Mouse (Mus musculus) frontal cortex, postnatal 10 days (tissue): ENCODE measurements around the gene Mustn1.

Source experiments
- DNase-seq, 2 experiments: peaks; one replicate each; pipeline ENCODE4 v3.0.0; 2022; ENCODE audit warnings: low spot score in 2 of 2, mixed read lengths in 1 of 2

The Mustn1 gene

DNA sequence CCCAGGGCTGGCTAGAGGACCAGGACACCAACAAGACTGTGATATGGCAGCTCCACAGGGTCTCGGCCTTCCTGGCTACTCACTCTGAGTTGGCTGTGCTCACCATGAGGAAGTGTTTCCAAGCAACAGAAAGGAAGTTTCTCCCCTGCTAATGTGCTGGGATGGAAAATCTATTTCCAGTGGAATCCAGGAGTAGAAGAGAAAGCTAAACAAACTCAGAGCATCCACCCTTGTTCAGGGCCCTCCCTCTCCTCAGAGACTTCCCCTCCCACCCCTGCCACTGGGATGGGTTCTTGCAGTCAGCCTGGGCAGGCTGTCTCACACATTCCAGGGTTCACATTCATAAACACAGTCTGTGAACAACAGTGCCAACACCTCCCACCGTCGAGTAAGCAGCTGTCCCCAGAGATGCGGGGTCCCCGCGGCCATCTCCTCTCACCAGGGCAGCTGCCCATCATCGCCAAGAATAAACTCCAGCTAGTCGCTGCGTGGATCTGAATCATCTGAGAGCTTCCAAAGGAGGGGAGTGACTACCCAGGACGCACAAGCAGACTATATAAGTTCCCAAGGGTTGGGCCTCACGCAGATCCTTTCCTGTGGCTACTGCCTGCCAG, at the start of gene Mustn1:
Mustn1 (plus strand) TSS at position 243 of the 614 bp plus-strand sequence.
- DNase-seq = peak in 1 of 2 experiments; percentile 61

- no peak for DNase-seq
Measured at GRCm38 (mm10) chr14:30837416-30837996, 41.5 kb upstream of the Mustn1 start.

- no peak for DNase-seq
Measured at GRCm38 (mm10) chr14:30843701-30844100, 35.3 kb upstream of the Mustn1 start.

DNA sequence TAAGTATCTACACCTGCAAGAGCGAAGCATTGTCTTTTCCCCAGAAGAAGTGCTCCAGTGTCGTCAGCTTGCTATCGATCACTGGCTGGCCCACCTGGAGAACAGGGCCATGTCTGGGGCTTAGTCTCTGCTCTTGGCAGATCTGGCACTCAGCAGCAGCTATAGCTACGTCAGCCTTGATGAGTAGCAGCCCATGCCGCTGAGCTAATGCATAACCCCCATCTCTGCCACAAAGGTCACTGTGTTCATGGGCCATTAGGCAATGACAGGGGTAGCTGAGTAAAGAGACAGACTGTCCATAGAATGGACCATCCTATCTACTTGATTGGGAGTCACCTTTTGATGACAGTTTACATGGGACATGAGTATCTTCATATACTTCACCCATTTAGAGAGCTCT, 28.5 kb upstream of the Mustn1 start:
- no peak for DNase-seq

DNA sequence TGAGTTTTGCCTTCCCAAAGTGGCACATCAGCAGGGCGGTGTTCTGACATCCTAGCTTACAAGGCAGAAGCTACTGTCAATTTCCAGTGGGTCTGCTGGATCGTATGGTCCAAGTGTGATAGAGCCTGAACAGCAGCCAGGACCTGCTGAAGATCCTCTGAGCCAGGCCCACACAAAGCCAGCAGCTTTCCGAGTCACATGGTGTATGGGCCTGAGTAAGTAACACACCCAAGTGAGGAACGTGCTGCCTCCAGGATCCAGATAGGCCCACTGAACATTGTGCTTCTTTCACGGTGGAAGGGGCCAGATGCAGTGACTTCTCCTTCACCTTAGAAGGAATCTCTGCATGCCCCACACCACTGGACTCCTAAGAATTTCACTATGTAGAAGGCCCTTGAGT, 26.7 kb upstream of the Mustn1 start:
- no peak for DNase-seq

DNA sequence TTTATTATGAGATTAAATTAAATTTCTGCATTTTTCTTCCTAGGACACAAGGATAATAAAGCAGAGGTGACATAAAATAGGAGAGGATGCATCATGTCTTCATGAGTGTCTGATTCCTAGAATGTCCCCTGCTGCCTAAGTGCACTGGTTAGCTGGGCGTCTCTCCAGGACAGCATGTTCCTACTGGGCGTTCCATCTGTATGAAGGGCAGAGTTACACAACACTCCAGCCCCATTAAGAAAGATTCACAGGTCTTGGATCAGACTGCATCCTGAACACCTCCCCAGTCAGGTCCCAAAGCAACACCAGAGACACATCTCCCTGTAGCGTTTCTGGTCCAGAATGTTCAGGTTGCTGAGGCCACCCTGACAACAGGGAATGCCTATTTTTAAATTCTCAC, 23.7 kb upstream of the Mustn1 start:
- no peak for DNase-seq

DNA sequence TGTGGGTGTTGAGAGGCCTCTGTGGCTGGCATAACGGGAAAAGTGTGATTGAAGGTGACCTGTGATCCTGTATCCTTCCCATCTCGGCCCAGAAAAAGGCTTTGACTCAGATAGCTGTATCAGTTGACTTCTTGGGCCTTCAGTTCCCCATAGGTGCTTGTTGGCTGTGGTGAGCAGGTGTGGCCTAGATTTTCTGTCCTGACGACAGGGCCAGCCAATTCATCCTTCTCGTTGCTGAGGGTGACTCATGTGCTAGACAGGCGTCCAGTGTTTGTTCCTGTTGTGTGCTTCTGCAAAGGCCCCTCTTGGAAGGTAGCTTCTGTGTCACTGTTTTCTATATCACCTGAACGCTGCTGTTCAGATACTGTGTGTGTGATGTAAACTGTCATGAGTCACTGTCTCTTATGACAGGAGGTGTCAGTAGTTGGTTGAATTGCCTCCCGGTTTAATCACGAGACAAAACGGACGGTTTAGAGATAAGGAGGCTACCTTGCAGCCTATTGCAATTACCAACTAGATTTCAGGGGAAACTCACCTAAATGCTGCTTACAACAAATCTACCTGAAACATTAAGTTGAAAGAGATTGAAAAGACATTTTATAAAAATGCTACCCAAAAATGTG, 22.0 kb upstream of the Mustn1 start:
- no peak for DNase-seq

GRCm38 (mm10) chr14:30857990-30858389, 21.0 kb upstream of the Mustn1 start:
- no peak for DNase-seq

- DNase-seq = no peak
Measured at GRCm38 (mm10) chr14:30861421-30862125, 17.4 kb upstream of the Mustn1 start.

- DNase-seq = no peak
Measured at GRCm38 (mm10) chr14:30862368-30862767, 16.6 kb upstream of the Mustn1 start.

DNA sequence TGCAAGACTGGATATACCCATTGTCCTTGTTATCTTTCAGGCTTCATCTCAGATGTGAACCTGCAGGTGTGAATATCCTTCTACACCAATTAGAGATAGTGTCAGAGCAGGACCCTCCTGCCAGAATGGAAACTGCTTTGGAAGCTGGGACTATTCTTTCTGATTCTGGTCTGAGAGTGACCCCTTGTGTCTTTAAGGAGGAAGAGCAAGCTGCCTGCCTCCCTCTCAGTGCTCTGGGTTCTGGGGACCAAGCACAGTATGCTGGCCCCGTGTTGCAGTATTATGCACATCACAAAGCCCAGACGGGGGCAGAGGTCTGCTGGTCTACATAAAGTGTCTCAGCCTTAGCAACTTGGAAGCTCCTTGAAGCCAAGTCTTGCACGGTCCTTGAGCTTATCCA, 13.7 kb upstream of the Mustn1 start:
- DNase-seq = no peak

DNA sequence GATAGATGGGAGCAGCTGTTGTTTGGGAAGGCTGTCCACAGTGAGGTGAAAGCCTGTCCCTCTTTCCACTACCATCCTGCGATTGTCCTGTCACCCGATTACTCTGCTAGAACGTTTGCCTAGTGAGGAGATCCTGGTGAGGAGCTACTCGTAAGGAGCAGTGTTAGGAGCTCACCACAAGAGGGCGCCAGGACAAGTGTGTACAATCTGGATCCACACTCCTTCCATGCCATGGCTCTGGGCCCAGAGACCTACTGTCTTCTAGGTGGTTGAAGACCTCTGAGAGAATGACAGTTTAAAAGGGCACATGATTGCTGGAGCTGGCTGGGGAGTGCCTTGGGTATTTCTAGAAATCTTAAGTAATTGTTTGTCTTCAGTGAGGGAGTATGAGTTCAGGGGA, 12.0 kb upstream of the Mustn1 start:
- peak; percentile 35 to 61 for DNase-seq

DNA sequence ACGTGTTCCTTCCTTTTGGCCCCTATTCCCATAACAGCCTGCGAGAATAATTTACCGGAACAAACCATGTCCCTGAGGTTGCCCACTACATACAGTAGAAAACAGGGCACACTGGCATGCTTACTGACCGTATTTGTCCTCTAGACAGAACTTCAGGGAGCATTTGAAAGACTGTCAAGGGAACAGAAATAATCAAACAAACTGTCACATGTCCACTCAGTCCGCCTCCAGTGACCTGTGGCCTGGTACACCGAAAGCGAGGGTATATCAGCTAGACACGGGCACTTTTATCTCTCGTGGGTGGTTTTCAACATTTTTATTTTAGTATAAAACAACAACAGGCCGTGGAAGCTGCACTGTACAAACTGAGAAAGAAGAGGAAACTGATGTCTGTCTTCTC, 10.2 kb upstream of the Mustn1 start:
- no peak for DNase-seq

GRCm38 (mm10) chr14:30869391-30869801, 9.6 kb upstream of the Mustn1 start:
- DNase-seq = no peak

DNA sequence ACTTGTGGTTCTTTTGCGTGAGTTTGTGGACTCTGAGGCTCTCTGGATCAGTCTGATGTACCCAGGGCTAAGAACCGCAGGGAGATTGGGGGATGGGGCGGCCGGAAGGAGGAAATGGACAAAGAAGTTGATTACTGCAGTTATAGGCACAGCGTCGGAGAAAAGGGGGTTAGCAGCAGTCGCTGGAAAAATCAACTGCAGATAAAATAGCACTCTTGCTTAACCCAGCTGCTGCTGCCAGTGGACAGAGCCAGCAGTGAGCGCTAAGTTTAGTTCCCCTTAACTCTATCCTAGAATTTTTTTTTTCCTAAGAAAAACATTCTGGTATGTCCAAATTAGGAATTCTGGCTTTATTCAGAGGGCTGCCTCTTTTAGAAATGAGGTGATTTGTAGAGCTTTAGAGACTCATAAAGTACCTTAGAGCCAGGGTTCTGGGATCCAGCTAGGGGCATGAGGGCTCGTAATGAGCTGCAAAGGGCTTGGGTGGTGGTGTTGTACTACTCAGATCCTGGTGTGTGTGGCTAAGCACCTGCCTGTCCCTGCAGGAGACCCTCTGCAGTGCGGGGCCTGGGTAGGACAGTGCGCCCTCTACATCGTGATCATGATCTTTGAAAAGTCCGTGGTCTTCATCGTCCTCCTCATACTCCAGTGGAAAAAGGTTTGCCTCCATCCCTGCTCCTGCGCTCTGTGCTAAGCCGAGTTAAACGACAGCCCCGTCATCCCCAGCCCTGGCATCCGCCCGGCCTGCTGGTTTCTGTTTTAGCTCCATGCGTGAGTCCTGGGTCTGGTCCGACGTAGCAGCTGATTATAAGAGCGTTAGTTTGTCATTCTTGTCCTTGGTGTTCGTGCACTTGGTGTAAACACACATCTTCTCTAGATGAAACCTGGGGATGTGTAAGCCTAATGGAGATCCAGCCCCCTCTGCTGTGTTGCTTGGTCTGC, 8.5 kb upstream of the Mustn1 start:
- DNase-seq = no peak

DNA sequence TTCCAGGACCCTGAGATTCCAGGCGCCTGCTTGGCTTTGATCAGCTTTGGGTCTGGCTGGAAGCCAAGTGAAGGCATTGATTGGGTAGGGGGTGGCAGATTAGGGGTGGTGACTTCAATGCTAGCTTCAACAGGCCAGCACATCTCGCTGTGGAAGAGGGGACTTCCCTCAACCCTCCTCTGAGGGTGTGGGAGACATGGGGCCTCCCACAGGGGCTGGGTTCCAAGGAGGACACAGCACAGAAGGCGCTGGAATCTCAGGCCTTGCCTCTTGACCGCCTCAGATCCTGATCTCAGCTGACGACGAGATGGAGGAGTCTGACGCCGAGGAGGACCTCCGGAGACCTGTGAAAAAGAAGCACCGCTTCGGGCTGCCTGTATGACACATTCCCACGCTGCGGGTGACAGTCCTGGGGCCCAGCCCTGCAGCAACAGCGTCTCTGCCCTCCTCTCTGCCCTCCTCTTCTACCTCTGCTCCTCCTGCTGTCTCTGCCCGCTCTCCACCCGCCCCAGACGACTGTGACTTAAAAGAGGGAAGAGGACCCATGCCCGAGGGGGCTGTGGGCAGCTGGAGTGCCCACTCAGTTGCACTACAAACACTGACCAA, 4.8 kb upstream of the Mustn1 start:
- DNase-seq = no peak

DNA sequence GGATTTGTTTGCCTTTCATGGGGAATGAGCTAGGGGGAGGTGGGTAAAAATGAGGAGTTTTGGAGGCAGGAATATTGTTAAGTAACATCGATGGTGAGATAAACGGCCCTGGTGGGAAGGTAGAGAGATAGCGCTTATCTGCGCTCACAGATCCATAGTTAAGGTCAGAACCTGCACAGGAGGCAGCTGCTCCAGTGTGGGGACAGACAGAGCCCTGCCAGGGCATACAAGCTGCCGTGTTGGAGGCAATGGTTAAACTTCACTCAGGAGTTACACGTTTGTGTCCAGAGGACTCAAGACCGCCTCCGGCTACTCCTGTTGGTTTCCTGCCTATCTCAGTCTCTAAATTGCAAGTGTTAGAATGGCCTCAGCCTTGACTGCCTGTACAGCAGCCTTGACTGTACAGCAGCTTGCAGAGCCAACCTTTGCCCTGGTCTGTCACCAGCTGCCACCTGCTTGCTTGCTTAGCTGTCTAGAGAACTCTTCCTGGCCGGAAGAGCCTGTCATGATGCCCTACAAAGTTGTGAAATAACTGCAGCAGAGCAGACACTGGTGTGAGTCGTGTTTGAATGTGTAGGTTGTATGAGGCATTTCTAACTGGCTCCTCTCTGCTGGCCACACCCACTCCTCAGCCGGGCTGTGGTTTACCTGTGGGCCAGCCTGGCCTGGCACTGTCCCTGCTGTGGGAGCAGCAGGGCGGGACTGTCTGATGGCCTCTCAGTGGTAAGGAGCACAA, 3.7 kb upstream of the Mustn1 start:
- DNase-seq = no peak

DNA sequence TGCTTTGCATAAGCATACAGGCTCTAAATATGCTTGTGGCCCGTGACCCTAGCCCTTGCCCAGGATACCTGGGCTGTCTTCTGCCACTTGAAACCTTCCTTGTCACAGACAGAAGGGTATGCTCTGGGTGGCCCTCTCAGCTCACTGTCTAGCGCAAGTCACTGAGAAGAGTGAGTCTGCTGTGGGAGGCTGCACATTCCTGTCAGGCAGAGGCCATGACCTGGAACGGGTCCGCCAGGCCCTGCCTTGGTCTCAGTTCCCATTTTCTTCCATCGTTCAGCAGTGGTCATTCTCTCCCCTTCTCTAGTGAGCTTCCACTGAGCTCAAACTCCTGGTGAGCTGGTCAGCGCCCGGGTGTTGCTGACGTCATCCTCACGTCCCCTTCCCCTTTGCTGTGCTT, 3.0 kb upstream of the Mustn1 start:
- no peak for DNase-seq

GRCm38 (mm10) chr14:30876451-30876850, 2.5 kb upstream of the Mustn1 start:
- no peak for DNase-seq

DNA sequence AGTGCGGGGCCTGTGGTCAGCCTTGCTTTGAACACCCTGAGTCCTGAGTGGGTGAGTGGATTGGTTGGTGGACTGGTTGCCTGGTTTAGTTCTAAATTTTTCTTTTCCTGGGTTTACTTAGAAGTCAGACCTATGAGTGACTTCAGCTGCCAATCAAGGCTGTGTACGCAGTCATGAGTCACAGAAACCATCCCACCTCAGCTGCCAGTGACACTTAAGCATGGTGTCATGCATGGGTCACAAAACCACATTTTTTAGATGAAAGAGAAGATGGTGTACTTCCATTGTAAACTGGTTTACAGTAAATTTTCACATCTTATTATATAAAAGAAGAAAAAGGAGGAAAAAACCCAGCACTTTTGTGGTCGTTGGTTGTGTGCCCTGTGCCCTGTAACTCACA, 1.2 kb upstream of the Mustn1 start:
- DNase-seq = no peak

DNA sequence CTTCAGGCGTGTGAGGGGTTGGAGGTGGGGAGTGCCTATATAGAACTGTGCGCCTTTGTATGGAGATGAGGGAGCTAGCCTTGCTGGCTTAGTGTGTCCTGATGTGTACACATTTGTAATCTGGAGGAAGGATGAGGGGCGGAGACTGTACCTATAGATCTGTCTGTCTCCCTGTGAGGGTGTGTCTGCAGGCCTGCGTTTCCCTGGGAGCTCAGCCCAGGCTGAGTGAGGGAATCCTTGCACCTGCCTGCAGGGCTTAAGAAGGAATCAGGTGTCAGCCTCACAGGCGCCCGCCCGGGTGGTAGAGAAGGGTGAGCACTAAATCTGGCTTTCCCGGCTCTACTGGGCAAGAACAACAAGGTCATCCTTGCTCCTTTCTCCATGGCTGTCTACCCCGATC, 794 bp downstream of the Mustn1 start:
- DNase-seq = no peak
